Mouse (Mus musculus): ENCODE measurements at regions not wholly inside any gene's neighbourhood (a gene's known extent, or its start where the extent isn't known, plus 50 kb on each side); places are given as distances from the start of the nearest gene placed in this dataset.

- no peak for DNase-seq
These were observed 310.1 kb upstream of the Tbx3 start for GRCm38 (mm10) chr5:119360351-119360750.

GRCm38 (mm10) chr5:119361406-119362044 lies 308.9 kb upstream of the Tbx3 start:
- peak in 1 of 2 experiments; percentile 29 for DNase-seq

- no peak for DNase-seq
These were observed 308.0 kb upstream of the Tbx3 start for GRCm38 (mm10) chr5:119362452-119362851.

- no peak for DNase-seq
These were observed 306.2 kb upstream of the Tbx3 start for GRCm38 (mm10) chr5:119364250-119364649.

- no peak for DNase-seq
These were observed 305.3 kb upstream of the Tbx3 start for GRCm38 (mm10) chr5:119365157-119365556.

- peak in 1 of 2 experiments; percentile 22 for DNase-seq
These were observed 304.2 kb upstream of the Tbx3 start for GRCm38 (mm10) chr5:119366296-119366695.

- DNase-seq: no peak
These were observed 300.0 kb upstream of the Tbx3 start for GRCm38 (mm10) chr5:119370481-119370880.

- DNase-seq: no peak
These were observed 299.5 kb upstream of the Tbx3 start for GRCm38 (mm10) chr5:119370931-119371330.

GRCm38 (mm10) chr5:119373774-119374700 lies 296.4 kb upstream of the Tbx3 start:
- DNase-seq: no peak

GRCm38 (mm10) chr5:119374861-119375260 lies 295.6 kb upstream of the Tbx3 start:
- no peak for DNase-seq

GRCm38 (mm10) chr5:119378261-119378660 lies 292.2 kb upstream of the Tbx3 start:
- DNase-seq: peak in 1 of 2 experiments; percentile 11

- no peak for DNase-seq
These were observed 290.5 kb upstream of the Tbx3 start for GRCm38 (mm10) chr5:119379915-119380432.

- no peak for DNase-seq
These were observed 289.0 kb upstream of the Tbx3 start for GRCm38 (mm10) chr5:119381495-119381894.

GRCm38 (mm10) chr5:119385506-119385905 lies 285.0 kb upstream of the Tbx3 start:
- DNase-seq: no peak

- DNase-seq: no peak
These were observed 283.6 kb upstream of the Tbx3 start for GRCm38 (mm10) chr5:119386821-119387220.

GRCm38 (mm10) chr5:119387261-119387660 lies 283.2 kb upstream of the Tbx3 start:
- no peak for DNase-seq

- DNase-seq: no peak
These were observed 281.6 kb upstream of the Tbx3 start for GRCm38 (mm10) chr5:119388841-119389240.

GRCm38 (mm10) chr5:119389384-119389783 lies 281.1 kb upstream of the Tbx3 start:
- DNase-seq: no peak

GRCm38 (mm10) chr5:119389857-119390256 lies 280.6 kb upstream of the Tbx3 start:
- DNase-seq: no peak

- no peak for DNase-seq
These were observed 272.0 kb upstream of the Tbx3 start for GRCm38 (mm10) chr5:119398475-119398874.

GRCm38 (mm10) chr5:119400223-119400935 lies 270.1 kb upstream of the Tbx3 start:
- peak in 1 of 2 experiments; percentile 12 for DNase-seq

GRCm38 (mm10) chr5:119401915-119402314 lies 268.6 kb upstream of the Tbx3 start:
- DNase-seq: no peak

GRCm38 (mm10) chr5:119402651-119403050 lies 267.8 kb upstream of the Tbx3 start:
- no peak for DNase-seq

All from kidney, adult 8-10 months (tissue).